Mouse (Mus musculus): Measurements from ENCODE around the gene Dchs2. TPM values are rescaled to one million over a fixed set of nuclear protein-coding genes. Genes with fewer than 3 reads are reported as not detected.
A peak's percentile ranks its signal among the peaks of the same experiment; 100 is the strongest.

Dchs2 gene
- polyA plus RNA-seq, 1 experiment from 2014 or later, result 0.03 TPM

GRCm38 (mm10) chr3:83147273-83148054 lies 19.7 kb downstream of the Dchs2 start:
- no peaks in the 10 kb centered on the region for H3K9me3 ChIP-seq (replicated peaks; ENCODE audit: low read length)
- ATAC-seq (replicated peaks; ENCODE audit: low FRiP score, low read depth) (no peak), DNase-seq (ENCODE audit: low spot score) (no peak)
- 76% methylated on average over 6 of the region's 6 CpGs for WGBS
- no peak overlapping the region for H3K9ac ChIP-seq (ENCODE audit: low read depth, low read length)
- no peaks in the 10 kb centered on the region for H3K27me3 ChIP-seq (ENCODE audit: insufficient read depth, low read length)
- H3K4me3 ChIP-seq (replicated peaks; ENCODE audit: low read depth, low read length), result no peak overlapping the region
- TF ChIP-seq CTCF (IDR thresholded peaks at IDR 0.05; ENCODE audit: low read depth), result no peak
- no peaks in the 10 kb centered on the region for H3K36me3 ChIP-seq (ENCODE audit: insufficient read depth, low read length)
- no peak overlapping the region for H3K4me2 ChIP-seq (ENCODE audit: low read length)
- H3K27ac ChIP-seq, result no peak overlapping the region
- no peaks in the 10 kb centered on the region for H3K4me1 ChIP-seq (replicated peaks; ENCODE audit: insufficient read depth, low read length)

DNA sequence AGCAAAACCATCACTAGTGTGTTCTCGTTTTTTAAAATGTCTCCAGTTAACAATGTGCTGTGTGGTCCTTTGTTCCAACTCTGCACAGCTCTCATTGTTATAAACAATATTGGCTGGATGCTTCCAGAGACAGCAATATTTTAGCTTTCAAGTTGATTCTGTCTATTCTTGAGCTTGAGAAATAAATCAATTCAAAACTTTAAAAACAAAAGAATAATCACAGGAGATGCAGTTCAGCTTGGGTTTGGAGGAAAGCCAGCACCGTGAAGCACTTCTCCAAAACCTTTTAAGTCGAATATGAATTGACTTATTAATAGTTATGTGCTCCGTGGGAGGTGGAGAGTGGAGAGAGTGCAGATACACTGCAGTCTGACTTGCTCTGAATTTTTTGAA lies 20.3 kb downstream of the Dchs2 start:
- DNase-seq (ENCODE audit: low spot score), result no peak

GRCm38 (mm10) chr3:83148508-83148907 lies 20.8 kb downstream of the Dchs2 start:
- no peak for ATAC-seq (replicated peaks; ENCODE audit: low FRiP score, low read depth)
- 63% methylated on average over 3 of the region's 3 CpGs for WGBS
- Histone ChIP-seq H3K9ac (ENCODE audit: low read depth, low read length) (no peak overlapping the region), H3K4me1 (replicated peaks; ENCODE audit: insufficient read depth, low read length) (no peaks in the 10 kb centered on the region), H3K27ac (no peak overlapping the region), H3K4me2 (ENCODE audit: low read length) (no peak overlapping the region), H3K9me3 (replicated peaks; ENCODE audit: low read length) (no peaks in the 10 kb centered on the region), H3K27me3 (ENCODE audit: insufficient read depth, low read length) (no peaks in the 10 kb centered on the region), H3K36me3 (ENCODE audit: insufficient read depth, low read length) (no peaks in the 10 kb centered on the region), H3K4me3 (replicated peaks; ENCODE audit: low read depth, low read length) (no peak overlapping the region)
- no peak for TF ChIP-seq CTCF (IDR thresholded peaks at IDR 0.05; ENCODE audit: low read depth)
- DNase-seq (ENCODE audit: low spot score), result no peak

More for the DNA sequence above, 20.3 kb downstream of the Dchs2 start:
- no peak overlapping the region for H3K4me2 ChIP-seq (ENCODE audit: low read length)
- no peaks in the 10 kb centered on the region for H3K9me3 ChIP-seq (replicated peaks; ENCODE audit: low read length)
- no peak overlapping the region for H3K27ac ChIP-seq
- no peaks in the 10 kb centered on the region for H3K36me3 ChIP-seq (ENCODE audit: insufficient read depth, low read length)
- no peaks in the 10 kb centered on the region for H3K4me1 ChIP-seq (replicated peaks; ENCODE audit: insufficient read depth, low read length)
- no peak overlapping the region for H3K9ac ChIP-seq (ENCODE audit: low read depth, low read length)
- TF ChIP-seq CTCF (IDR thresholded peaks at IDR 0.05; ENCODE audit: low read depth), result no peak
- no peaks in the 10 kb centered on the region for H3K27me3 ChIP-seq (ENCODE audit: insufficient read depth, low read length)
- 44% methylated on average over 4 of the region's 4 CpGs for WGBS
- H3K4me3 ChIP-seq (replicated peaks; ENCODE audit: low read depth, low read length), result no peak overlapping the region
- no peak for ATAC-seq (replicated peaks; ENCODE audit: low FRiP score, low read depth)

DNA sequence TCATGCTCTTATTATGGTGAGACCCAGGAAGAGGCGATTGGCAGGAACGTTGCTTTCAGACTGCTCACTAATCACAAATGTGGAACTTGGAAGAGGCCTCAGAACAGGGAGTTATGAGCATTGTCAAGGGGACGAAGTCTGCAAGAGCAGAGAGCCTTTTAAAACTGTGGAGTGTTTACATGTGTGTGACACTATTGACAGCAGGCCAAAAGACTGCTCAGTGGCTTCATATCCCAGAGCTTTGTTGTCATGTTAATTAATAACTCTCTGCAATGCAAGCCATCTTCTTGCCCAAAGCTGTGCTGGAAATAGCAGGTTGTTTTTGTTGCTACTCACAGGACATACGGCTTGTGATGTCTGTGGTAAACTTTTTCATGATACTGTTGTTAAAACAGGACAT lies 27.9 kb downstream of the Dchs2 start:
- TF ChIP-seq CTCF (IDR thresholded peaks at IDR 0.05; ENCODE audit: low read depth), result no peak
- H3K4me1 ChIP-seq (replicated peaks; ENCODE audit: insufficient read depth, low read length), result no peaks in the 10 kb centered on the region
- no peak for ATAC-seq (replicated peaks; ENCODE audit: low FRiP score, low read depth)
- H3K27me3 ChIP-seq (ENCODE audit: insufficient read depth, low read length), result no peaks in the 10 kb centered on the region
- no peaks in the 10 kb centered on the region for H3K9me3 ChIP-seq (replicated peaks; ENCODE audit: low read length)
- no peak overlapping the region for H3K4me2 ChIP-seq (ENCODE audit: low read length)
- H3K36me3 ChIP-seq (ENCODE audit: insufficient read depth, low read length), result no peaks in the 10 kb centered on the region
- H3K27ac ChIP-seq, result no peak overlapping the region
- no peak overlapping the region for H3K4me3 ChIP-seq (replicated peaks; ENCODE audit: low read depth, low read length)
- DNase-seq (ENCODE audit: low spot score), result peak; percentile 67
- H3K9ac ChIP-seq (ENCODE audit: low read depth, low read length), result no peak overlapping the region
- 34% methylated on average over 4 of the region's 4 CpGs for WGBS

GRCm38 (mm10) chr3:83156165-83156564 lies 28.4 kb downstream of the Dchs2 start:
- Histone ChIP-seq H3K9ac (ENCODE audit: low read depth, low read length) (no peak overlapping the region), H3K4me2 (ENCODE audit: low read length) (no peak overlapping the region), H3K4me1 (replicated peaks; ENCODE audit: insufficient read depth, low read length) (no peaks in the 10 kb centered on the region), H3K27ac (no peak overlapping the region), H3K4me3 (replicated peaks; ENCODE audit: low read depth, low read length) (no peak overlapping the region), H3K36me3 (ENCODE audit: insufficient read depth, low read length) (no peaks in the 10 kb centered on the region), H3K27me3 (ENCODE audit: insufficient read depth, low read length) (no peaks in the 10 kb centered on the region), H3K9me3 (replicated peaks; ENCODE audit: low read length) (no peaks in the 10 kb centered on the region)
- no peak for DNase-seq (ENCODE audit: low spot score)
- TF ChIP-seq CTCF (IDR thresholded peaks at IDR 0.05; ENCODE audit: low read depth), result no peak
- 63% methylated on average over 4 of the region's 4 CpGs for WGBS
- ATAC-seq (replicated peaks; ENCODE audit: low FRiP score, low read depth), result no peak

DNA sequence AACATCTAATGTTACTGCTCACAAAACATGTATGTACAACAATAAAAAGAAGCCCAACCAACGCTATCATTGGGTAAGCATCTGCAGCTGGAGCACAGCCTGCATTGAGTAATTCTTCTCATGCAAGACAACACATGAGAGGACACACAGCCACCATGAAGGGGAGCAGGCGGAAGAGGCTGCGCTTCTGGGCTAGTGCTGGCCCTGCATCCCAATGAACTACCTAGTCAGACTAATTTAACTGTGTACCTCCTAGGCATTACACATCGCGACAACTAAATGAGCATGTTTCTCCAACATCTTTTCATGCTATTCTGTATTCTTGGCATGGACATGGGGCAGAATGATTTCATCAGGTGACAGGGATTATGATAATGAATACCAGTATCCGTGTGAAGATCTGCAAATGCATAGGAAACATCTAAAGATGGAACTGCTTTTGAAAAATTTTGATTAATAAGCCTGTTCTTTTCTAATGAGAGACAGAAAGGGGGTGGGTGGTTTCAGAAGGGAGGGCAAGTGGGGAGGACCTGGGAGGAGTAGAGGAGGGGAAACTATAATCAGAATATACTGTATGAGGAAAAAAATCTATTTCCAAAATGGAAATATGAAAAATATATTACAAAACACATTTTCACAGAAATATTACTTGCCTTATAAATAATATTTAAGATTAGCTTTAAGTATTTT lies 33.9 kb downstream of the Dchs2 start:
- WGBS, result 80% methylated on average over 6 of the region's 6 CpGs
- DNase-seq (ENCODE audit: low spot score), result peak; percentile 21
- ATAC-seq (replicated peaks; ENCODE audit: low FRiP score, low read depth), result no peak
- H3K27ac ChIP-seq, result no peak overlapping the region
- no peaks in the 10 kb centered on the region for H3K27me3 ChIP-seq (ENCODE audit: insufficient read depth, low read length)
- H3K36me3 ChIP-seq (ENCODE audit: insufficient read depth, low read length), result no peaks in the 10 kb centered on the region
- H3K9me3 ChIP-seq (replicated peaks; ENCODE audit: low read length), result no peaks in the 10 kb centered on the region
- H3K4me1 ChIP-seq (replicated peaks; ENCODE audit: insufficient read depth, low read length), result no peaks in the 10 kb centered on the region
- no peak overlapping the region for H3K4me3 ChIP-seq (replicated peaks; ENCODE audit: low read depth, low read length)
- H3K9ac ChIP-seq (ENCODE audit: low read depth, low read length), result no peak overlapping the region
- no peak for TF ChIP-seq CTCF (IDR thresholded peaks at IDR 0.05; ENCODE audit: low read depth)
- H3K4me2 ChIP-seq (ENCODE audit: low read length), result no peak overlapping the region

Data from kidney, postnatal 0 days (tissue).